Mouse (Mus musculus): ENCODE data around the gene Myom3.

The Myom3 gene

GRCm38 (mm10) chr4:135804169-135804568 is 44.7 kb downstream of the Myom3 start:
- intact Hi-C loops (cut with DNase I): loop anchor here (5.0 kb wide), 1 partner anchor 128 kb away; no protein-coding TSS in a partner anchor

- intact Hi-C loops (cut with DNase I): loop anchor here (5.0 kb wide), 1 partner anchor 67 kb away; no protein-coding TSS in a partner anchor
These were observed 55.4 kb downstream of the Myom3 start for GRCm38 (mm10) chr4:135814896-135815295.

GRCm38 (mm10) chr4:135816905-135817622 is 57.5 kb downstream of the Myom3 start:
- intact Hi-C loops (cut with DNase I): loop anchor here (5.0 kb wide), 1 partner anchor 65 kb away; no protein-coding TSS in a partner anchor

- intact Hi-C loops (cut with DNase I): loop anchor here (5.0 kb wide), 1 partner anchor 64 kb away; no protein-coding TSS in a partner anchor
These were observed 58.9 kb downstream of the Myom3 start for GRCm38 (mm10) chr4:135818366-135818765.

GRCm38 (mm10) chr4:135819826-135820526 is 60.5 kb downstream of the Myom3 start:
- intact Hi-C loops (cut with DNase I): loop anchor here (5.0 kb wide), 2 partner anchors 37 to 62 kb away; partner anchors contain the start of gene Srsf10

GRCm38 (mm10) chr4:135821772-135822171 is 62.3 kb downstream of the Myom3 start:
- intact Hi-C loops (cut with DNase I): loop anchor here (5.0 kb wide), 1 partner anchor 36 kb away; the partner anchor contains the start of gene Srsf10

GRCm38 (mm10) chr4:135823298-135823697 is 63.8 kb downstream of the Myom3 start:
- intact Hi-C loops (cut with DNase I): loop anchor here (5.0 kb wide), 1 partner anchor 34 kb away; the partner anchor contains the start of gene Srsf10

- intact Hi-C loops (cut with DNase I): loop anchor here (5.0 kb wide), 1 partner anchor 33 kb away; the partner anchor contains the start of gene Srsf10
These were observed 64.7 kb downstream of the Myom3 start for GRCm38 (mm10) chr4:135824254-135824653.

- intact Hi-C loops (cut with DNase I): no loop called here
These were observed 69.0 kb downstream of the Myom3 start for GRCm38 (mm10) chr4:135828491-135828890.

- intact Hi-C loops (cut with DNase I): no loop called here
These were observed 72.6 kb downstream of the Myom3 start for GRCm38 (mm10) chr4:135832070-135832469.

- intact Hi-C loops (cut with DNase I): no loop called here
These were observed 74.0 kb downstream of the Myom3 start for GRCm38 (mm10) chr4:135833301-135834123.

GRCm38 (mm10) chr4:135834124-135834717 is 74.7 kb downstream of the Myom3 start:
- intact Hi-C loops (cut with DNase I): no loop called here

- intact Hi-C loops (cut with DNase I): no loop called here
These were observed 79.4 kb downstream of the Myom3 start for GRCm38 (mm10) chr4:135838925-135839292.

- intact Hi-C loops (cut with DNase I): no loop called here
These were observed 79.9 kb downstream of the Myom3 start for GRCm38 (mm10) chr4:135839293-135840011.

GRCm38 (mm10) chr4:135844400-135844799 is 84.9 kb downstream of the Myom3 start:
- intact Hi-C loops (cut with DNase I): no loop called here

- intact Hi-C loops (cut with DNase I): no loop called here
These were observed 88.1 kb downstream of the Myom3 start for GRCm38 (mm10) chr4:135847581-135847980.

- intact Hi-C loops (cut with DNase I): no loop called here
These were observed 91.0 kb downstream of the Myom3 start for GRCm38 (mm10) chr4:135850411-135851095.

GRCm38 (mm10) chr4:135851942-135852341 is 92.4 kb downstream of the Myom3 start:
- intact Hi-C loops (cut with DNase I): no loop called here

- intact Hi-C loops (cut with DNase I): no loop called here
These were observed 94.6 kb downstream of the Myom3 start for GRCm38 (mm10) chr4:135853987-135854546.
